Mouse (Mus musculus) embryonic facial prominence, embryonic 14.5 days (tissue): Measurements from ENCODE around the gene Chuk. TPM values are rescaled to one million over a fixed set of nuclear protein-coding genes. Genes with fewer than 3 reads are reported as not detected.

Source experiments
- polyA plus RNA-seq: library from polyadenylated mRNA; unstranded; fragments of >200 nt; fragmentation: Nextera tagmentation; extraction: Ambion mirVana; gene quantifications from 2 replicates; pipeline ENCODE4 v1.2.1, GENCODE M21; 2014

Gene Chuk
- polyA plus RNA-seq, 1 experiment from 2014 or later: 32.0 TPM

Other genes starting within 250 kb of the Chuk start
- 15.3 and 18.8 TPM in 2 replicates for gene Dnmbp, start 167.3 kb downstream of the Chuk start, polyA plus RNA-seq
- 0.22 and 0.33 TPM in 2 replicates for gene Cpn1, start 120.9 kb downstream of the Chuk start, polyA plus RNA-seq
- gene Cyp2c23, start 78.3 kb downstream of the Chuk start, polyA plus RNA-seq: not detected in 2 replicates
- 31.4 and 31.5 TPM in 2 replicates for gene Erlin1, start 37.7 kb downstream of the Chuk start, polyA plus RNA-seq
- gene Cwf19l1, start 28.4 kb upstream of the Chuk start, polyA plus RNA-seq: 23.0 and 29.5 TPM in 2 replicates
- 79.1 and 79.6 TPM in 2 replicates for gene Bloc1s2, start 39.0 kb upstream of the Chuk start, polyA plus RNA-seq
- gene Pkd2l1, start 85.0 kb upstream of the Chuk start, polyA plus RNA-seq: 0.11 TPM in 1 of 2 replicates, not detected in the other
- gene Scd3, start 95.8 kb upstream of the Chuk start, polyA plus RNA-seq: 0.22 and 0.36 TPM in 2 replicates
- gene Scd2, start 186.2 kb upstream of the Chuk start, polyA plus RNA-seq: 212 and 224 TPM in 2 replicates
- 0.37 and 0.51 TPM in 2 replicates for gene Scd4, start 225.6 kb upstream of the Chuk start, polyA plus RNA-seq